Mouse (Mus musculus): ENCODE data around the gene Mttp. TPM values are rescaled to one million over a fixed set of nuclear protein-coding genes. Genes with fewer than 3 reads are reported as not detected.

Gene Mttp
- polyA plus RNA-seq, 1 experiment from 2014 or later: 13.4 TPM

GRCm38 (mm10) chr3:138083073-138083637 lies 61.6 kb downstream of the Mttp start:
- Histone ChIP-seq H3K4me1 (replicated peaks; ENCODE audit: control insufficient read depth, insufficient read depth, low read length) (no peaks in the 10 kb centered on the region), H3K4me2 (replicated peaks; ENCODE audit: low read depth, low read length) (no peak overlapping the region), H3K9me3 (ENCODE audit: control insufficient read depth, low read length) (no peaks in the 10 kb centered on the region), H3K4me3 (ENCODE audit: low read depth, low read length) (no peak overlapping the region), H3K9ac (ENCODE audit: low read depth, low read length) (no peak overlapping the region), H3K36me3 (ENCODE audit: control insufficient read depth, insufficient read depth, low read length) (no peaks in the 10 kb centered on the region), H3K27me3 (ENCODE audit: control insufficient read depth, insufficient read depth, low read length) (no peaks in the 10 kb centered on the region), H3K27ac (ENCODE audit: low read depth, low read length) (no peak overlapping the region)
- WGBS: 81% methylated on average over 1 of the region's 1 CpGs
- ATAC-seq (ENCODE audit: low FRiP score) (no peak), DNase-seq (ENCODE audit: low spot score) (no peak)

GRCm38 (mm10) chr3:138078701-138079100 lies 66.1 kb downstream of the Mttp start:
- Histone ChIP-seq H3K36me3 (ENCODE audit: control insufficient read depth, insufficient read depth, low read length) (no peaks in the 10 kb centered on the region), H3K27me3 (ENCODE audit: control insufficient read depth, insufficient read depth, low read length) (no peaks in the 10 kb centered on the region), H3K9ac (ENCODE audit: low read depth, low read length) (no peak overlapping the region), H3K4me2 (replicated peaks; ENCODE audit: low read depth, low read length) (no peak overlapping the region), H3K4me3 (ENCODE audit: low read depth, low read length) (no peak overlapping the region), H3K27ac (ENCODE audit: low read depth, low read length) (no peak overlapping the region), H3K9me3 (ENCODE audit: control insufficient read depth, low read length) (no peaks in the 10 kb centered on the region), H3K4me1 (replicated peaks; ENCODE audit: control insufficient read depth, insufficient read depth, low read length) (no peaks in the 10 kb centered on the region)
- DNase-seq (ENCODE audit: low spot score) (no peak), ATAC-seq (ENCODE audit: low FRiP score) (no peak)
- 90% methylated on average over 1 of the region's 1 CpGs for WGBS

GRCm38 (mm10) chr3:138077476-138078340 lies 67.1 kb downstream of the Mttp start:
- H3K27ac ChIP-seq (ENCODE audit: low read depth, low read length): no peak overlapping the region
- no peaks in the 10 kb centered on the region for H3K36me3 ChIP-seq (ENCODE audit: control insufficient read depth, insufficient read depth, low read length)
- ATAC-seq (ENCODE audit: low FRiP score) (no peak), DNase-seq (ENCODE audit: low spot score) (no peak)
- no peaks in the 10 kb centered on the region for H3K9me3 ChIP-seq (ENCODE audit: control insufficient read depth, low read length)
- H3K9ac ChIP-seq (ENCODE audit: low read depth, low read length): no peak overlapping the region
- no peaks in the 10 kb centered on the region for H3K4me1 ChIP-seq (replicated peaks; ENCODE audit: control insufficient read depth, insufficient read depth, low read length)
- no peak overlapping the region for H3K4me2 ChIP-seq (replicated peaks; ENCODE audit: low read depth, low read length)
- no peak overlapping the region for H3K4me3 ChIP-seq (ENCODE audit: low read depth, low read length)
- H3K27me3 ChIP-seq (ENCODE audit: control insufficient read depth, insufficient read depth, low read length): no peaks in the 10 kb centered on the region
- 88% methylated on average over 11 of the region's 11 CpGs for WGBS

GRCm38 (mm10) chr3:138075209-138075608 lies 69.6 kb downstream of the Mttp start:
- no peaks in the 10 kb centered on the region for H3K9me3 ChIP-seq (ENCODE audit: control insufficient read depth, low read length)
- no peak overlapping the region for H3K9ac ChIP-seq (ENCODE audit: low read depth, low read length)
- 86% methylated on average over 8 of the region's 8 CpGs for WGBS
- H3K27me3 ChIP-seq (ENCODE audit: control insufficient read depth, insufficient read depth, low read length): no peaks in the 10 kb centered on the region
- DNase-seq (ENCODE audit: low spot score): no peak
- H3K4me3 ChIP-seq (ENCODE audit: low read depth, low read length): no peak overlapping the region
- peaks cover 4% of the 10 kb centered on the region; the same call in 1 of the 2 replicates for H3K4me1 ChIP-seq (replicated peaks; ENCODE audit: control insufficient read depth, insufficient read depth, low read length)
- H3K4me2 ChIP-seq (replicated peaks; ENCODE audit: low read depth, low read length): no peak overlapping the region
- no peak overlapping the region for H3K27ac ChIP-seq (ENCODE audit: low read depth, low read length)
- no peak for ATAC-seq (ENCODE audit: low FRiP score)
- no peaks in the 10 kb centered on the region for H3K36me3 ChIP-seq (ENCODE audit: control insufficient read depth, insufficient read depth, low read length)

GRCm38 (mm10) chr3:138074214-138074613 lies 70.6 kb downstream of the Mttp start:
- Histone ChIP-seq H3K27me3 (ENCODE audit: control insufficient read depth, insufficient read depth, low read length) (no peaks in the 10 kb centered on the region), H3K4me1 (replicated peaks; ENCODE audit: control insufficient read depth, insufficient read depth, low read length) (peaks cover 6% of the 10 kb centered on the region; the same call in 1 of the 2 replicates), H3K27ac (ENCODE audit: low read depth, low read length) (no peak overlapping the region), H3K9ac (ENCODE audit: low read depth, low read length) (no peak overlapping the region), H3K4me3 (ENCODE audit: low read depth, low read length) (no peak overlapping the region), H3K36me3 (ENCODE audit: control insufficient read depth, insufficient read depth, low read length) (no peaks in the 10 kb centered on the region), H3K4me2 (replicated peaks; ENCODE audit: low read depth, low read length) (no peak overlapping the region), H3K9me3 (ENCODE audit: control insufficient read depth, low read length) (no peaks in the 10 kb centered on the region)
- WGBS: 88% methylated on average over 1 of the region's 1 CpGs
- ATAC-seq (ENCODE audit: low FRiP score) (no peak), DNase-seq (ENCODE audit: low spot score) (no peak)

GRCm38 (mm10) chr3:138071476-138072073 lies 73.2 kb downstream of the Mttp start:
- H3K27ac ChIP-seq (ENCODE audit: low read depth, low read length): no peak overlapping the region
- no peak overlapping the region for H3K4me3 ChIP-seq (ENCODE audit: low read depth, low read length)
- no peaks in the 10 kb centered on the region for H3K9me3 ChIP-seq (ENCODE audit: control insufficient read depth, low read length)
- no peak overlapping the region for H3K4me2 ChIP-seq (replicated peaks; ENCODE audit: low read depth, low read length)
- H3K9ac ChIP-seq (ENCODE audit: low read depth, low read length): no peak overlapping the region
- no peak for ATAC-seq (ENCODE audit: low FRiP score)
- no peaks in the 10 kb centered on the region for H3K27me3 ChIP-seq (ENCODE audit: control insufficient read depth, insufficient read depth, low read length)
- DNase-seq (ENCODE audit: low spot score): no peak
- 81% methylated on average over 10 of the region's 10 CpGs for WGBS
- H3K4me1 ChIP-seq (replicated peaks; ENCODE audit: control insufficient read depth, insufficient read depth, low read length): peaks cover 6% of the 10 kb centered on the region; the same call in 1 of the 2 replicates
- H3K36me3 ChIP-seq (ENCODE audit: control insufficient read depth, insufficient read depth, low read length): no peaks in the 10 kb centered on the region

GRCm38 (mm10) chr3:138071004-138071403 lies 73.8 kb downstream of the Mttp start:
- Histone ChIP-seq H3K4me1 (replicated peaks; ENCODE audit: control insufficient read depth, insufficient read depth, low read length) (peaks cover 6% of the 10 kb centered on the region; the same call in 1 of the 2 replicates), H3K9me3 (ENCODE audit: control insufficient read depth, low read length) (no peaks in the 10 kb centered on the region), H3K27me3 (ENCODE audit: control insufficient read depth, insufficient read depth, low read length) (no peaks in the 10 kb centered on the region), H3K27ac (ENCODE audit: low read depth, low read length) (no peak overlapping the region), H3K4me2 (replicated peaks; ENCODE audit: low read depth, low read length) (no peak overlapping the region), H3K36me3 (ENCODE audit: control insufficient read depth, insufficient read depth, low read length) (no peaks in the 10 kb centered on the region), H3K4me3 (ENCODE audit: low read depth, low read length) (no peak overlapping the region), H3K9ac (ENCODE audit: low read depth, low read length) (no peak overlapping the region)
- WGBS: 6% methylated on average over 1 of the region's 1 CpGs
- DNase-seq (ENCODE audit: low spot score): no peak
- ATAC-seq (ENCODE audit: low FRiP score): no peak

GRCm38 (mm10) chr3:138069756-138070511 lies 74.8 kb downstream of the Mttp start:
- H3K9me3 ChIP-seq (ENCODE audit: control insufficient read depth, low read length): no peaks in the 10 kb centered on the region
- H3K9ac ChIP-seq (ENCODE audit: low read depth, low read length): no peak overlapping the region
- DNase-seq (ENCODE audit: low spot score) (peak; percentile 11), ATAC-seq (ENCODE audit: low FRiP score) (no peak)
- WGBS: 61% methylated on average over 17 of the region's 18 CpGs
- H3K27me3 ChIP-seq (ENCODE audit: control insufficient read depth, insufficient read depth, low read length): no peaks in the 10 kb centered on the region
- H3K27ac ChIP-seq (ENCODE audit: low read depth, low read length): no peak overlapping the region
- H3K4me2 ChIP-seq (replicated peaks; ENCODE audit: low read depth, low read length): no peak overlapping the region
- H3K4me3 ChIP-seq (ENCODE audit: low read depth, low read length): no peak overlapping the region
- H3K4me1 ChIP-seq (replicated peaks; ENCODE audit: control insufficient read depth, insufficient read depth, low read length): peaks cover 6% of the 10 kb centered on the region
- no peaks in the 10 kb centered on the region for H3K36me3 ChIP-seq (ENCODE audit: control insufficient read depth, insufficient read depth, low read length)
